21 mouse cellular contexts compared by ENCODE assay signal in genomic region chr1:60240430-60240829, GRCm38 (mm10).
"Had no signal": no experiment of that assay in that cellular context is flagged by ENCODE, and none has a peak within 500 bp of the region (broad histone marks: within the 10 kb centered on the region; RNA-seq: fewer than 3 reads in every experiment).

No protein-coding gene starts in this region.

- H3K9me3 ChIP-seq: limb, embryonic 10.5 days; limb, embryonic 13.5 days; liver, embryonic 12.5 days; liver, embryonic 15.5 days; lung, embryonic 15.5 days; megakaryocyte, embryonic 14.5 days; stomach, embryonic 15.5 days had no signal

- H3K27me3 ChIP-seq: limb, embryonic 13.5 days; liver, embryonic 12.5 days; liver, embryonic 15.5 days; lung, embryonic 15.5 days; megakaryocyte, embryonic 14.5 days; stomach, embryonic 15.5 days had no signal

- H3K9ac ChIP-seq: limb, embryonic 13.5 days; liver, embryonic 12.5 days; liver, embryonic 15.5 days; lung, embryonic 15.5 days; stomach, embryonic 15.5 days had no signal

- H3K36me3 ChIP-seq: stomach, embryonic 15.5 days had no signal

- H3K4me2 ChIP-seq: limb, embryonic 13.5 days; liver, embryonic 12.5 days; liver, embryonic 15.5 days; lung, embryonic 15.5 days; midbrain, embryonic 11.5 days; stomach, embryonic 15.5 days had no signal

- DNase-seq: kidney, adult 9 months; kidney, postnatal 14 days; kidney, postnatal 4 days; liver; lung, adult 18-20 months; lung, postnatal 10 days; lung, postnatal 36 days; midbrain, embryonic 14.5 days; right cerebral cortex, adult 18-20 months; right cerebral cortex, postnatal 25 days; spleen, adult 18-20 months; thymus, postnatal 14 days; thymus, postnatal 4 days had no signal

- H3K4me1 ChIP-seq: limb, embryonic 10.5 days; limb, embryonic 13.5 days; liver, embryonic 12.5 days; liver, embryonic 15.5 days; lung, embryonic 15.5 days; megakaryocyte, embryonic 14.5 days; stomach, embryonic 15.5 days had no signal

- ATAC-seq: liver, embryonic 12.5 days had no signal

- H3K27ac ChIP-seq: limb, embryonic 10.5 days; limb, embryonic 13.5 days; liver, embryonic 12.5 days; liver, embryonic 15.5 days; lung, embryonic 15.5 days; stomach, embryonic 15.5 days had no signal

- H3K4me3 ChIP-seq: limb, embryonic 10.5 days; limb, embryonic 13.5 days; liver, embryonic 12.5 days; liver, embryonic 15.5 days; lung, embryonic 15.5 days; megakaryocyte, embryonic 14.5 days; stomach, embryonic 15.5 days had no signal
